Mouse (Mus musculus): ENCODE data around the gene Nudcd3. TPM values are rescaled to one million over a fixed set of nuclear protein-coding genes. Genes with fewer than 3 reads are reported as not detected.

Gene Nudcd3
- polyA plus RNA-seq, 1 experiment from 2014 or later: 58.0 TPM

DNA sequence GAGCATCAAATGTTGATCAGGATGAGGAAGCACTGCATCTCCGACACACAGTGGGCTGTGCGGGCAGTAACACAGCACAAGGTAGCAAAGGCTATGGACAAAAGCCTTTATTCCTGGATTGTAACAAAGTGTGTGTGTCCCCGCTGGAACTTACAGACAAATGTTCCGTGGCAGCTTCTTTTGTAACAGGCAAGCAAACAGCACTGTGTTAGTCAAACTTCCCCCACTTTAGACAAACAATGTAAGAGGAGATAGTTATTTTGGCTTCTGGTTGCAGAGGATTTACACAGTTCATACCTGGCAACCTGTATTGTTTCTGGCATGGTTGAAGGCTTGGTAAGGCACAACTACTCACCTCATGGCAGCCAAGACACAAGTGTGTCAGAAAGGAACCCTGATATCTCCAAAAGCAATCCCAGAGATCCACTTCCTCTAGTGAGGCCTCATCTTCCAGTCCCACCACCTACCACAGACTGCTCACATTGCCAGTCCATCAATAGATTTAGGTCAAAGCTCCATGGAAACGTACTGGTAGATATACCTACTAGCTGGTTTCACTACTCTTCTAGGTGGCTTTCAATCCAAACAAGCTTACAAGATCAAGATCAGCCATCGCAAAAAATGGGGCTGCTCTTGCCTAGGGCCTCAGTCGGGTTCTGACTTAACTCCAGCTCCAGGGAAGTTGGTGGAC is 34.7 kb downstream of the Nudcd3 start:
- Histone ChIP-seq H3K4me3 (ENCODE audit: low read depth, low read length) (no peak overlapping the region), H3K27me3 (ENCODE audit: control insufficient read depth, insufficient read depth, low read length) (no peaks in the 10 kb centered on the region), H3K9ac (replicated peaks; ENCODE audit: low read depth, low read length) (no peak overlapping the region), H3K36me3 (ENCODE audit: control insufficient read depth, insufficient read depth, low read length) (no peaks in the 10 kb centered on the region), H3K9me3 (ENCODE audit: control insufficient read depth, low read length) (no peaks in the 10 kb centered on the region), H3K27ac (ENCODE audit: low read depth, low read length) (no peak overlapping the region), H3K4me1 (ENCODE audit: control insufficient read depth, insufficient read depth, low read length) (no peaks in the 10 kb centered on the region), H3K4me2 (ENCODE audit: low read depth, low read length) (no peak overlapping the region)
- ATAC-seq (ENCODE audit: low read depth): no peak
- WGBS: 94% methylated on average over 7 of the region's 7 CpGs

DNA sequence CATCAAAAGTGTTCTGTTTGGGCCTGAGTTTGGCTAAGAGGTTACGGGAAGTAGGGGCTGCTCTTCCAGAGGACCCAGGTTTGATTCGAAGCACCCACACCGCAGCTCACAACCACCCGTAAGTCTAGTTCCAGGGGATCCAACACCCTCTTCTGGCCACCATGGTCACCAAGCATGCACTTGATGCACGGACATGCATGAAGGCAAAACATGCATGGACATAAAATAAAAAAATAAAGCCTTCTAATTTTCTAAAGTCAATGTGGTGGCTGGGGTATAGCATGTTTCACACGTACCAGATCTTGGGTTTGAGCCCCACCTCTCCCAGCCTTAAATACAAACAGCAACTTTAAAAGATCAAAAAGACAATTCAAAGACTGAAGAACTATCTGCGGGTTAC is 35.4 kb downstream of the Nudcd3 start:
- 98% methylated on average over 7 of the region's 7 CpGs for WGBS
- H3K27ac ChIP-seq (ENCODE audit: low read depth, low read length): no peak overlapping the region
- no peak overlapping the region for H3K4me3 ChIP-seq (ENCODE audit: low read depth, low read length)
- no peak for ATAC-seq (ENCODE audit: low read depth)
- no peak overlapping the region for H3K4me2 ChIP-seq (ENCODE audit: low read depth, low read length)
- no peaks in the 10 kb centered on the region for H3K27me3 ChIP-seq (ENCODE audit: control insufficient read depth, insufficient read depth, low read length)
- no peaks in the 10 kb centered on the region for H3K9me3 ChIP-seq (ENCODE audit: control insufficient read depth, low read length)
- no peak overlapping the region for H3K9ac ChIP-seq (replicated peaks; ENCODE audit: low read depth, low read length)
- no peaks in the 10 kb centered on the region for H3K36me3 ChIP-seq (ENCODE audit: control insufficient read depth, insufficient read depth, low read length)
- no peaks in the 10 kb centered on the region for H3K4me1 ChIP-seq (ENCODE audit: control insufficient read depth, insufficient read depth, low read length)

DNA sequence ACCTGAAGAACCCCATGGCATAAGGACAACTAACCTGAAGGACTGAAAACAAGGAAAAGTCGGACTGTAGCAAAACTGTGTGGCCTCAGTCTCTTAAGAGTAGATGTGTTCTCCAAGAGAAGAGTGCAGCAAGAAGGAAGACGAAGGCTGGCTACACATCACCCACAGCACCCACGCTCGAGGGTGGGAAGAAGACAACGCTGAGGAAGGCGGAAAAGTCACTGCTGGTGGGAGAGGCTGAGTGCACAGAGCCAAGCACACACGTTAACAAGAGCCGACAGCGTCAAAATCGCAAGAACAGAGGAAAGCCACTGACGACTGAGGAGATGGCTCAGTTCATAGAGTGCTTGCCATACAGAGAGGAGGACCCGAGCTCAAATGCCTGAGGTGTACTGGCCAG is 36.5 kb downstream of the Nudcd3 start:
- H3K27me3 ChIP-seq (ENCODE audit: control insufficient read depth, insufficient read depth, low read length): no peaks in the 10 kb centered on the region
- WGBS: 92% methylated on average over 12 of the region's 12 CpGs
- H3K4me3 ChIP-seq (ENCODE audit: low read depth, low read length): no peak overlapping the region
- no peak overlapping the region for H3K27ac ChIP-seq (ENCODE audit: low read depth, low read length)
- no peaks in the 10 kb centered on the region for H3K4me1 ChIP-seq (ENCODE audit: control insufficient read depth, insufficient read depth, low read length)
- no peaks in the 10 kb centered on the region for H3K36me3 ChIP-seq (ENCODE audit: control insufficient read depth, insufficient read depth, low read length)
- no peak for ATAC-seq (ENCODE audit: low read depth)
- H3K4me2 ChIP-seq (ENCODE audit: low read depth, low read length): no peak overlapping the region
- no peaks in the 10 kb centered on the region for H3K9me3 ChIP-seq (ENCODE audit: control insufficient read depth, low read length)
- no peak overlapping the region for H3K9ac ChIP-seq (replicated peaks; ENCODE audit: low read depth, low read length)

DNA sequence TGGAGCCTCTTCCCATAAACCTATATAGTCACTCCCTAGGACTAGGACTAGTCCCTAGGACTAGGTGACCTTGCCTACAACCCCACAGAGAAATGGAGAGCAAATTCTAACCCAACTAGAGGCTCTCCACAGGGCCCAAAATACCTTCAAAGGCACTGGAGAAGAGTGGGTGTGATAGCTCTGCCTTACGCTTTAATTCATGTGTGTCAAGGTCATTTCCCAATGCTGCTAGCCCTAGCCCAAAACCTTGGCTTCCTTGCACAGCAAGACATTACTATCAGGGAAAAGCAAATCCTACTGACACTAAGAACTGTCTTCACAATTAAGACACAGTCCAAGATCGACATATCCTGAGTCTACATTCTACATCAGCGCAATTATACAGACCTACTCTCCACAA is 37.2 kb downstream of the Nudcd3 start:
- 99% methylated on average over 3 of the region's 3 CpGs for WGBS
- H3K36me3 ChIP-seq (ENCODE audit: control insufficient read depth, insufficient read depth, low read length): no peaks in the 10 kb centered on the region
- no peak overlapping the region for H3K4me2 ChIP-seq (ENCODE audit: low read depth, low read length)
- no peaks in the 10 kb centered on the region for H3K4me1 ChIP-seq (ENCODE audit: control insufficient read depth, insufficient read depth, low read length)
- H3K9ac ChIP-seq (replicated peaks; ENCODE audit: low read depth, low read length): no peak overlapping the region
- no peaks in the 10 kb centered on the region for H3K9me3 ChIP-seq (ENCODE audit: control insufficient read depth, low read length)
- no peak overlapping the region for H3K27ac ChIP-seq (ENCODE audit: low read depth, low read length)
- no peak for ATAC-seq (ENCODE audit: low read depth)
- no peaks in the 10 kb centered on the region for H3K27me3 ChIP-seq (ENCODE audit: control insufficient read depth, insufficient read depth, low read length)
- no peak overlapping the region for H3K4me3 ChIP-seq (ENCODE audit: low read depth, low read length)

DNA sequence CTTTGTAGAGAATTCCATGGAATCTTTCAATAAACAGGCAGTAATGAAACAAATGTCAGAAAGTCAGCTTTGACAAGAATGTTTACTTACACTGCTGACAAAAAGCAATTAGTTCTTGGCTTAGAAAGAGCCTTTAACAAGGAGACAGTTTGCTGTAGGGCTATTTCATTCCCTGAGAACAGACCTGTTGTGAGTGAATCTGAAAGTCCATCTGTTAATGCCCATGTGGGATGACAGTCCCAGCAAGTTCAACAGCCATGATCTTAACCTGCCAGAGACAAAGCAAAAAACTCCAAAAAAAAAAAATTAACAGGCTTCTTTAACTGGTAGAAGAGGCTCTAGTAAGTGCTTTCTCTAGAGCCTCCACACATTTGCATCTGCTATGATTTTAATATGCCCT is 38.7 kb downstream of the Nudcd3 start:
- H3K36me3 ChIP-seq (ENCODE audit: control insufficient read depth, insufficient read depth, low read length): no peaks in the 10 kb centered on the region
- no peak overlapping the region for H3K27ac ChIP-seq (ENCODE audit: low read depth, low read length)
- H3K4me2 ChIP-seq (ENCODE audit: low read depth, low read length): no peak overlapping the region
- H3K9me3 ChIP-seq (ENCODE audit: control insufficient read depth, low read length): no peaks in the 10 kb centered on the region
- H3K9ac ChIP-seq (replicated peaks; ENCODE audit: low read depth, low read length): no peak overlapping the region
- no peak overlapping the region for H3K4me3 ChIP-seq (ENCODE audit: low read depth, low read length)
- no peaks in the 10 kb centered on the region for H3K27me3 ChIP-seq (ENCODE audit: control insufficient read depth, insufficient read depth, low read length)
- no peak for ATAC-seq (ENCODE audit: low read depth)
- H3K4me1 ChIP-seq (ENCODE audit: control insufficient read depth, insufficient read depth, low read length): no peaks in the 10 kb centered on the region

DNA sequence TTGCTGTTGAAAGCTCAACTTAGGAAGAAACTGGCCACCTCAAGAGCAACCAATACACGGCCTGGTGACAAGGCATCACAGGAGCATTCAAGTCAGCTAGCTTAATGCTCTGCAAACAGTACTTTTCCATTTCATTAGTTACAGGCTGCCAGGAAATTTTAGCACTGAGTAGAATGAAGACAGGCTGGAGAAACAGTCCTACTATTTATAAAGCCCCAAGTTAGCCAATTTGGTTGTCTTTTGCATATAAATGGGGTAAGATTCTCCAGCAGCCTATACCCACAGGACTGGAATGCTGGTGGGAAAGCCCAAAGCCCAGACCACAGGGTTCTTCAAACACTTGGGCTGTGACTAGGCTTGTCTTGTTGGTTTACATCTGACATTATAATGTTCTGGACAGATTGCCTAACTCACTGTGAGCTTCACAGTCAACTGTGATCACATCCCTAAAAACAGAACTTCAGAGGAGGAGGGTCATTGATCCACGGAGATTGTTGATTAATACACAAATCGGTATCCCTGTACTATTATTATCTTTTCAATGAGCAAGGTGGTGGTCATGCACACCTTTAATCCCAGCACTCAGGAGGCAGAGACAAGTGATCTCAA is 39.4 kb downstream of the Nudcd3 start:
- no peak overlapping the region for H3K4me3 ChIP-seq (ENCODE audit: low read depth, low read length)
- WGBS: 86% methylated on average over 3 of the region's 3 CpGs
- H3K36me3 ChIP-seq (ENCODE audit: control insufficient read depth, insufficient read depth, low read length): no peaks in the 10 kb centered on the region
- no peak overlapping the region for H3K27ac ChIP-seq (ENCODE audit: low read depth, low read length)
- no peaks in the 10 kb centered on the region for H3K9me3 ChIP-seq (ENCODE audit: control insufficient read depth, low read length)
- ATAC-seq (ENCODE audit: low read depth): no peak
- no peaks in the 10 kb centered on the region for H3K4me1 ChIP-seq (ENCODE audit: control insufficient read depth, insufficient read depth, low read length)
- H3K4me2 ChIP-seq (ENCODE audit: low read depth, low read length): no peak overlapping the region
- no peaks in the 10 kb centered on the region for H3K27me3 ChIP-seq (ENCODE audit: control insufficient read depth, insufficient read depth, low read length)
- no peak overlapping the region for H3K9ac ChIP-seq (replicated peaks; ENCODE audit: low read depth, low read length)

DNA sequence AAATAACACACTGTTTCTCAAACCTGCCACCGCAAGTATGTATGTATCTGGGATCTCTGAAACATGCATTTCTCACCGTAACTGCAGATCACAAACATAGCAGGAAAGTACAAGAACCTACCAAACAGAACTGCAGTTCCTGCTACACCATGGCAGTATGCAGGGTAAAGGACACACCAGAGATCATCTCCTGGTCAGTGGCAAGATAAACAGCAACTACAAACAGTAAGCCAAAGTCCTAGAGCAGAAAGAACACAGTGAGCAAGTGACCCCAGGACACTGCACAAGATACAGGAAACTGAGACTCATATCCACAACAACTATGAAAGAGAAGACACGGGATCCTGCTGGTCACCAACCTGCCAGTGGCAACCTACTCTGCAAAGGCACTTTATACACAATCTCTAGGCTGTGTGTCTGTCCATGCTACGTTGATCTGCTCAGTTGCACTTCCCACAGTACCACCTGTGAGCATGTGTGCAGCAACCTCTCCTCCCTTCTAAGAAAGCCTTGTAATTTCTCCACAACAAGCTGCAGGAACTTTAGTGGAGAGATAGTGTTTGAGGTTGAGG is 40.4 kb downstream of the Nudcd3 start:
- no peaks in the 10 kb centered on the region for H3K9me3 ChIP-seq (ENCODE audit: control insufficient read depth, low read length)
- H3K27ac ChIP-seq (ENCODE audit: low read depth, low read length): no peak overlapping the region
- no peak overlapping the region for H3K4me2 ChIP-seq (ENCODE audit: low read depth, low read length)
- no peaks in the 10 kb centered on the region for H3K4me1 ChIP-seq (ENCODE audit: control insufficient read depth, insufficient read depth, low read length)
- no peak overlapping the region for H3K9ac ChIP-seq (replicated peaks; ENCODE audit: low read depth, low read length)
- H3K4me3 ChIP-seq (ENCODE audit: low read depth, low read length): no peak overlapping the region
- no peaks in the 10 kb centered on the region for H3K27me3 ChIP-seq (ENCODE audit: control insufficient read depth, insufficient read depth, low read length)
- no peaks in the 10 kb centered on the region for H3K36me3 ChIP-seq (ENCODE audit: control insufficient read depth, insufficient read depth, low read length)
- 93% methylated on average over 4 of the region's 4 CpGs for WGBS
- ATAC-seq (ENCODE audit: low read depth): no peak

DNA sequence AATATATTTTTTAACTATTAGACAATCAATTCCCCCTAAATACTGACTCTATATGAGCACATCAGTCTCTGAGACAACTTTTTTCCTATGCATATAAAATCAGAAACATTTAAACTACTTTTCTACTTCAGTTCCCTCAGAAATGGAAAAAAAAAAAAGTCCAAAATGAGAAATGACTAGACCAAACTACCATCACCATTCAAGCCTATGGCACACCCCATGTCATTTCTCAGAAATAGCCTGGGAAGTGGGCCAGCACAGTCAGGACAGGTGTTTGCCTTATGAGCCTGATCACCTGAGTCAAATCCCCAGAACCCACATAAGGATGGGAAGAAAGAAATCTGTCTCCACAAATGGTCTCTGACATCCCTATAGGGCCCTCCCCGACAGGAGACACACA is 41.7 kb downstream of the Nudcd3 start:
- Histone ChIP-seq H3K27me3 (ENCODE audit: control insufficient read depth, insufficient read depth, low read length) (no peaks in the 10 kb centered on the region), H3K27ac (ENCODE audit: low read depth, low read length) (no peak overlapping the region), H3K9me3 (ENCODE audit: control insufficient read depth, low read length) (no peaks in the 10 kb centered on the region), H3K4me2 (ENCODE audit: low read depth, low read length) (no peak overlapping the region), H3K36me3 (ENCODE audit: control insufficient read depth, insufficient read depth, low read length) (no peaks in the 10 kb centered on the region), H3K4me3 (ENCODE audit: low read depth, low read length) (no peak overlapping the region), H3K9ac (replicated peaks; ENCODE audit: low read depth, low read length) (no peak overlapping the region), H3K4me1 (ENCODE audit: control insufficient read depth, insufficient read depth, low read length) (peaks cover 2% of the 10 kb centered on the region; the same call in 1 of the 2 replicates)
- ATAC-seq (ENCODE audit: low read depth): no peak
- 95% methylated on average over 1 of the region's 1 CpGs for WGBS

DNA sequence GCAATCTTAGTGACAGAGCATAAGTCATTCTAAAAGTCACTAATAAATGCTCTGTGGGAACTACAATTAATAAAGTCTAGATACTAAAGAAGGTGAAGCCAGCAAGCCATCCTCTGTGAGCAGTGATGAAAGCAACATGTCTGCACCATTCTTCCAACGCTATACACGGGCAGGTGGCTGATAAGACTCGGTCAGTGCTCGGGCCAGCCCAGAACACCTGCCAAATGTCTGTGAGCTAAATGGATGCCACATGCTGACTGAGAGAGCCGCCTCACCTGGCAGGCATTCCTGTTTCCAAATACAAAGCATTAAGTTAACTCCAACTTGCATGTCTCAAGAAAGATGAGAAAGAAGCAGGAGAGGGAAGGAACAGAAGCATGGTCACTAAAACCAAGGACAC is 43.1 kb downstream of the Nudcd3 start:
- Histone ChIP-seq H3K4me3 (ENCODE audit: low read depth, low read length) (no peak overlapping the region), H3K4me2 (ENCODE audit: low read depth, low read length) (no peak overlapping the region), H3K4me1 (ENCODE audit: control insufficient read depth, insufficient read depth, low read length) (peaks cover 2% of the 10 kb centered on the region; the same call in 1 of the 2 replicates), H3K27ac (ENCODE audit: low read depth, low read length) (no peak overlapping the region), H3K36me3 (ENCODE audit: control insufficient read depth, insufficient read depth, low read length) (no peaks in the 10 kb centered on the region), H3K27me3 (ENCODE audit: control insufficient read depth, insufficient read depth, low read length) (no peaks in the 10 kb centered on the region), H3K9me3 (ENCODE audit: control insufficient read depth, low read length) (no peaks in the 10 kb centered on the region), H3K9ac (replicated peaks; ENCODE audit: low read depth, low read length) (no peak overlapping the region)
- ATAC-seq (ENCODE audit: low read depth): no peak
- 80% methylated on average over 5 of the region's 5 CpGs for WGBS

All from neural tube, embryonic 14.5 days (tissue).